Mouse (Mus musculus): ENCODE measurements at regions not wholly inside any gene's neighbourhood (a gene's known extent, or its start where the extent isn't known, plus 50 kb on each side); places are given as distances from the start of the nearest gene placed in this dataset.

DNA sequence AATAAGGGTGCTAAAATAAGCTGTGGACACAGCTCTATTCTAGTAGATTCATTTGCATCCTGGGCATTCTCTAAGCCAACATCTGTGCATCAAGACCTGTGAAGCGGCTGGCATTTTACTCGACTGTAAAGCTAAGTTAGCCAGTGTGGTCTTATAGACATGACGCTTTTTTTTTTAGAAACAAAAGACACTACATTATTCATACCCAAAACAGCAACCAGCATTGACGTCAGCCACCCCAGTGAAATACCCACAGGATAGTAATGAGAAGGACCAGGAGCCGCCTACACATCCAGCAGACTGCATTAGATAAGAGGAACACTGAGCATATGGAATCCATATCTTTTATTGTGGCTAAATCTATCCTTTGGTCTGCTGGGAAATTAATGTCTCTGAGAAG lies 321.7 kb downstream of the Naf1 start:
- TF ChIP-seq CTCF (IDR thresholded peaks at IDR 0.05; ENCODE audit: borderline replicate concordance, extremely low read depth, insufficient read depth, insufficient read length): no peak
- TF ChIP-seq POLR2A (IDR thresholded peaks at IDR 0.05; ENCODE audit: borderline replicate concordance, extremely low read depth, insufficient read depth, insufficient read length, poor library complexity, severe bottlenecking): no peak
